Mouse (Mus musculus) large intestine, adult 2 months (tissue): ENCODE measurements around the gene Tacr2. TPM values are rescaled to one million over a fixed set of nuclear protein-coding genes. Genes with fewer than 3 reads are reported as not detected.

Experiments used
- DNase-seq: peaks from one replicate; pipeline ENCODE4 v3.0.0-alpha.2; 2012; ENCODE audit warnings: low read depth, low spot score
- WGBS: fragments of 180-500 bp; shearing (Covaris S2); methylation state at CpG from one replicate; pipeline ENCODE4 v1.1.7; 2018; 5-methylcytosine and 5-hydroxymethylcytosine counted together
- polyA plus RNA-seq: library from polyadenylated mRNA; depleted of rRNA; stranded (reverse); fragments of >200 nt; gene quantifications from 2 replicates; pipeline ENCODE4 v1.2.3, GENCODE M21; 2012

Gene Tacr2
- polyA plus RNA-seq, 1 experiment: 2.5 TPM

DNA sequence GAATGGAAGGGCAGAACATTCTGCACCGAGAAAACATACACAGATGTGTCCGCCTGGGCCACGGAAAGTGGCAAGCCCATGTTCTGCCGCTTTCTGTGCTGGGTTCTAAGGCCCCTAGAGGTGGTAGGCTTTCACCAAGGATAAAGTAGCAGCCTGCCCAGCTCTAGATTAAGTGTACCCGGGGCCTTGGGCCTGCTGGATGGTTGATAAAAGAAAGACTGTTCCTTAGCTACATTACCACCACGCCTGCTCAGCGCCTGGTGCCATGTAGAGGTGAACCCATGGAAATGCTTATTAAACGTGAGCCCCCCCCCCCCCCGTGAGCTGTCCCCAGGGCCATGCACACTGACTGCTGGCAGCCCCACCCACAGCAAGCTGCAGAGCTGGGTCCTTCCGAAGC is 15.0 kb upstream of the Tacr2 start:
- WGBS: 82% methylated on average over 10 of the region's 10 CpGs
- no peak for DNase-seq

DNA sequence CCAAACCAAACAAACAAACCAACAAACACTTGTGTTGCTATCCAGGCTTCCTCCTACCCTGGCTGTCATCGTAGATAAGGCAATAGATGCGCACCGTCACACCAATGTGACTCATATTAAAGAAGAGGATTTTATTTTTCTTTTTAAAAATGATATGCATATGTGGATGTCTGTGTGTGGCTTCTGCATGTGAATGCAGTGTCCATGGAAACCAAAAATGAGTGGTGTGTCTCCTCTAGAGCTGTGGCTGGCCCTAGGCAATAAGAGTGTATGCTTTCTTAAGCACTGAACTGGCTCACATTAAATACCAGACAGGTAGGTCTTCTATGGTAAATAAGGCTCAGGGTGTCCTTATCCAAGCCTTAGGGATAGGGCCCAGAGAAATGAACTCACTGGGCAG is 13.6 kb upstream of the Tacr2 start:
- 98% methylated on average over 3 of the region's 3 CpGs for WGBS
- no peak for DNase-seq

DNA sequence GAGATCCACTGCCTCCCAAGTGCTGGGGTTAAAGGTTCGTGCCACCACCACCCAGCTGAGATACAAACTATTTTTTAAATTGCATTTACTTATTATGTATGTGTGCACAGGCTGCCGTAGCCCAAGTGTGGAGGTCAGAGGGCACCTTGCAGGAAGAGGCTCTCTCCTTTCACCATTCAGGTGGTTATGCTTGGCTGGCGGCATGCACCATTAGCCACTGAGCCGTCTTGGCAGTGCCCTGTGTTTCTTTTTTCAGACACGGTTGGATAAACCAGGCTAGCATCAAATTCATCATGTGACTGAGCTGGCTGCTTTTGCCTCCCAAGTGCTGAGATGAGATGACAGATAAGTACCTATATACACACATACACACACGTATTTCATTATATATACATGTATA is 13.0 kb upstream of the Tacr2 start:
- DNase-seq: no peak
- WGBS: 49% methylated on average over 6 of the region's 6 CpGs

DNA sequence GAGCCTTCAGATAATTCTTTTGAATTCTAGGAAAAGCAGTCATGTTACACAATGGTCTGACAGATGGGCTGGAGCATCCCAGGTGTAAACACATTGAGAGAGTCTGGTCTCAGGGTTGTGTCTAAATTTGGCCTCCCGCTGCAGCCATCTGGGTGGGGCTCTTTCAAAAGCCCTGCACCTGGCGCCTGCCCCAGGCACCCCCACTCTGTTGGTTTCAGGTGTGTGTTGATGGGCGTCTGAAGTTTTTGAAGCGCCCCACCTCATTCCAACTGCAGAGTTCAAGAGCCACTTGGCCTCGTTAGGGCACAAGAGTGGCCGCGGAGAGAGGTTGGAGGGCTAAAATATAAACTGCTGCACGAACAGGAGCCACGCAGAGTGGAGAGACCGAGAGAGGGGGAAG is 9.9 kb upstream of the Tacr2 start:
- 52% methylated on average over 10 of the region's 10 CpGs for WGBS
- DNase-seq: no peak

DNA sequence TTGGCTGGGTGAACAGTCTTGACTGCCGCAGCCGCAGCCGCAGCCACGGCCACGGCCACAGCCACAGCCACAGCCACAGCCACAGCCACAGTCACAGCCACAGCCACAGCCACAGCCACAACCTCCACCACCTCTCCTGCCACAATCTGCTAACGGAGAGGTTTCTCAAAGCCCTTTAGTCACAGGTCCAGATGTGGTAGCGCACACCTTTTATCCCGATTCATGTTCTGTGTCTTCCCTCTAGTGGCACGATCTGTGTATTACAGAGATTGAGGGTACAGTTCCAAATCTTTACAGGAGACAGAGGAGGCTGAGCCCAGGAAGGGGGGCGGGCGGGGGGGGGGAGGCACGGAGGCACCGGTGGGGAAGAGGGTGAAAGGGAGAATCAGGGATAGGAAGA is 9.3 kb upstream of the Tacr2 start:
- DNase-seq: no peak

DNA sequence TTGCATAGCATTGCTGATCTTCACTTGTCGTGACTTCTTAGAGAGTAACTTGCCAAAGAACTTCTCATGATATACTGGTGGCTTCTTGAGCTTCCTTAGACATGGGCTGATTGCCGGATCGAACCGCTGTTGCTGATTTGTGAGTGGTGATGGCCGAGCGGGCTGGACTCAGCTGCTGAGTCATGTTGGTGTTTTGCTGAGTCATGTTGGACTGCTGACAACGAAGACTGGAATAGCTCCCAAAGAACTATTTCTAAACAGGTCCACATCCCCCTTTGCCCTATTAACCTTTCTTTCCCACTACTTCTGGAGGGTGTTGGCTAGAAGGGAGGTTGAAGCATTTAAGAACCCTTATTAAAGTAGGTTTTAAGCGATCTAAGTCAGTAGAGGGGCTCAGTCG is 8.2 kb upstream of the Tacr2 start:
- DNase-seq: no peak
- 89% methylated on average over 9 of the region's 9 CpGs for WGBS

More for the DNA sequence above, 9.3 kb upstream of the Tacr2 start:
- 39% methylated on average over 13 of the region's 13 CpGs for WGBS

DNA sequence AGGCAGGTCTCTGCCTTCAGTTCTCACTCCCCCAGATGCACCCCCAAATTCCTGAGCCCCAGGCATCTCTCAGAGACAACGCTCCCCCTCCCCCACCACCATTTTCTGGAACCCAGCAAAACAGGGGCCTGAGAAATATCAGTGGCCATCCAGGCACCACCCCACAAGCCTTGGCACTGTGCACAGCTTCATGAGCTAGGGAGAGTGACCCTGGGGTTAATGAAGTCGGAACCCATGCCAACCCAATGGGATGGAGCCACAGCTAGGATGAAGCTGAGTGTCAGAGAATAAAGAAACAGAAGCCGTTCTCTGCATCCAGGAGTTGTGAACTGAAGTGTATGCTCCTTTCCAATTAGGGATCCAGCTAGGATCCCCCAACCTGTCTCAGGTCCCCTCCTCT is 5.1 kb upstream of the Tacr2 start:
- WGBS: 87% methylated on average over 3 of the region's 3 CpGs
- DNase-seq: no peak

DNA sequence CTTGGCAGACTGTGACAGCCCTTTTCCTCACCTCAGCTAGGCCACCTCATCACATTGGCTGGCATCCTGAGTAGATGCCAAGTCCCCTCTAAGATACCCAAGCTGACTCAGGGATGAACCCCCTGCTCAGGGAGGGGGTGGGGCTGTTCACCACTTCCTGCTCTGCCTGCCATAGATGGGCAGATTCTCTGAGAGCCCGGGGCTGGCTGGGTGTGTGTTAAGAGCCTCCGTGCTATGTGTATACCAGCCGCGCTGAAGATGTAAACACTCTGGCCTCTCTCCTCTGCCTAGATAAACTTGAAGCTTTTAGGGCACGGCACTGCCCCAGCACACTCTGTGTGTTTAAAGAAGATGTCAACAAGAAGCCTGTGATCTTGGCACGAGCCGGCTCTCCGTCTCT is 4.4 kb upstream of the Tacr2 start:
- WGBS: 9% methylated on average over 8 of the region's 8 CpGs
- DNase-seq: no peak

DNA sequence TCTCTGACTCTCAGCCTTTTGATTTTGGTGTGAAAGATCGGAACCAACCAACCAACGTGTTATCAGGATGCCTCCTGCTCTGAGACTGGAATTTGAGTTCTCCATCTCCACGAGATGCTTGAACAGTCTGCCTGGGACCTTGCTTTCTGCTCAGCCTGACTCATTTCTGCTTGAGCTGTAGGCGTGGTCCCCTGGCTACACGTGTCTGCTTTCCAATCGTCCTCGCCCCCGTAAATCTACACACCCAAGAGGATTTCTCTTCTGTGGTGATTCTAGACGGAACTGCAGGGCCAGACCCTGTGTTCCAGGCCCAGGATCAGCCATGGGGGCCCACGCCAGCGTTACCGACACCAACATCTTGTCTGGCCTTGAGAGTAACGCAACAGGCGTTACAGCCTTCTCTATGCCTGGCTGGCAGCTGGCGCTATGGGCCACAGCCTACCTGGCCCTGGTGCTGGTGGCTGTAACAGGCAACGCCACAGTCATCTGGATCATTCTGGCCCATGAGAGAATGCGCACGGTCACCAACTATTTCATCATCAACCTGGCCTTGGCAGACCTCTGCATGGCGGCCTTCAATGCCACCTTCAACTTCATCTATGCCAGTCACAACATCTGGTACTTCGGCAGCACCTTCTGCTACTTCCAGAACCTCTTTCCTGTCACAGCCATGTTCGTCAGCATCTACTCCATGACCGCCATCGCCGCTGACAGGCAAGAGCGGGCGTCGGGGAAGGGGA is 428 bp downstream of the Tacr2 start:
- 73% methylated on average over 27 of the region's 27 CpGs for WGBS
- DNase-seq: no peak

DNA sequence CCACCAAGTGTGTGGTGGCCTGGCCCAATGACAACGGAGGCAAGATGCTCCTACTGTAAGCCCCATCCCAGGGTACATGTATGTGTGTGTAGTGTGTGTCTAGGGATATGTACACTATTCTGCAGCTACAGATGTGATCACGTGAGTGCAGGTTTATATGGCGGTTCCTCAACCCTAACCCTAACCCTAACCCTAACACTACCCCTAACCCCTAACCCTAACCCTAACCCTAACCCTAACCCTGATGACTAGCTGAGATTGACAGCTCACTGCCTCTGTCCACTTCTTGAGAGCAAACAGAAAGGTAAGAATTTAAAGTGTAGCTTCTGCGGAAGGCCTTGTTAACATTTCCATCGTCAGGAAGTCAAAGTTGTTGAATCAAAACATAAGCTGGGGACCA is 6.1 kb downstream of the Tacr2 start:
- DNase-seq: no peak
- 85% methylated on average over 5 of the region's 5 CpGs for WGBS

DNA sequence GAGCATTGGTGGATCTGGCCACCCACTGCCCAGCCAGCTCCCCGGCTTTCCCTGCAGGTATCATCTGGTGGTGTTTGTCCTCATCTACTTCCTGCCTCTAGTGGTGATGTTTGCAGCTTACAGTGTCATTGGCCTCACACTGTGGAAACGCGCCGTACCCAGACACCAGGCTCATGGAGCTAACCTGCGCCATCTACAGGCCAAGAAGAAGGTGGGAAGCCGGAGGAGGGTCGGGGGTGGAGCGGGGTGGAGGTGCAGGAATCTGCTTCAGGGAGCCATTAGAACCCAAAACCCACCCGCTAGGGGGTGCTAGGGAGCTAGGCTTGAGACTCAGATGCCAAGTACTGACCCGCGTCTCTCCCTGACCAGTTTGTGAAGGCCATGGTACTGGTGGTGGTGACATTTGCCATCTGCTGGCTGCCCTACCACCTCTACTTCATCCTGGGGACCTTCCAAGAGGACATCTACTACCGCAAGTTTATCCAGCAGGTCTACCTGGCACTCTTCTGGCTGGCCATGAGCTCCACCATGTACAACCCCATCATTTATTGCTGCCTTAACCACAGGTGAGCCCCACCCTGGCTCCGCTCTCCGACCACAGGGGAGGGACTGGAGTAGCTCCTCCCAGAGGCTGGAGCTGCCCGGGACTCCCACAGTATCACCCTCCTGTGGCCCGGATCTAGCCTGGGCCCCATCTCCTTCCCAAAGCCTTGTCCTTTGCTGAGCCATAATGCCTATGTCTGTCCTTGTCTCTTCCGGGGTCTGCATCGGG is 9.1 kb downstream of the Tacr2 start:
- DNase-seq: peak; percentile 52

DNA sequence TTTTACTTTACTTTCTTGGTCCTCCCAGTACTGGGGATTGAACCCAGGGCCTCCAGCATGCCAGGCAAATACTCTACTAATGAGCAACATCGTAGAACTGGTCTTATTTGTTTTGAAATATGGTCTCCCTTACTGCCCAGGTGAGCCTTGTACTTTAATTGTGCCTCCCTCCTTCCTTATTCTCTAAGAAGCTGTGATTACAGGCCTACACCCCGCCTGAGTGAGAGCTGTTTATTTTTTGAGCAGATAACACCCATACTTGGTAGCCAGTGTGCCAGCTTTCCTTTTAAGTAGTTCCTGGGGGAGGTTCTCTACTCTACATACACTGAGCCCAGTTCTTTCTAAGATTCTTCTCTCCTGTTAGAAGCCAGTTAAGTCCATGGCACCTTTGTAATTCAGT is 12.1 kb downstream of the Tacr2 start:
- DNase-seq: no peak
- 20% methylated on average over 2 of the region's 2 CpGs for WGBS

More for the DNA sequence above, 9.1 kb downstream of the Tacr2 start:
- 9% methylated on average over 18 of the region's 18 CpGs for WGBS

DNA sequence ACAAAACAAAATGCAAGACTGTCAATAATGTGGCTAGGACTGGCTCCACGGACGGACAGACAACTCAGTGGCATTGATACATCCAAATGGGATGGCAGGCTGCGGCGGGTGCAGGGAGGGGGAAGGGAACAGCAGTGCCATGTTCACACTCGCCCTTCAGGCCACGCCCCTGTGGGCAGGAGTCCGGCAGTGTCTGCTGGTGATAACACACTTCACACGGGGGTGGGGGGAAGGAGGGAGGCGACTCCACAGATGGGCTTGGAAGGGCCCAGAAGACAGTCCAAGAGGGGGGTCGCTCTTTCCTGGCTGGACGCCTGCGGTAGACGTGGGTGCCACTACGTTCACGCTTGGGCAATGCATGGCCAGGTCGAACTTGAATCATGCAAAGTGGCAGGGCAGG is 17.0 kb downstream of the Tacr2 start:
- no peak for DNase-seq
- WGBS: 80% methylated on average over 16 of the region's 16 CpGs

DNA sequence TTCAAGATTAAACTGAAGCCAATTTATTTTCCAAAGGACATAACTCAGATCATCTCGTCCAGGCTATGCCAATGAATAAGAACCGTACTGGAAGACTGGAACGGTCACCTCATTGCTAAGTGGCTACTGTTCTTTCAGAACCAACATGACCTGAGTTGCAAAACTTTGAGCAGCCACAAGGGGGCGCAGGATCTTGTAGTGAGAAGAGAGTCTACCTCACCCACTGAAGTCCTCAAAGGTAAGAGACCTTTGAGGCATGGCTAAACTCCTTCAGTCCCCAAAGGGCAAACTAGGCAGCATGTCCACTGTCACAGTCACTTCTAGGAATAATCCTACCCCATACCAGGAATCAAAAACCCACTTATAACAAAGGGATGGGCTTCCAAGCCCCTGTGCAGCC is 23.0 kb downstream of the Tacr2 start:
- WGBS: 11% methylated on average over 4 of the region's 4 CpGs

DNA sequence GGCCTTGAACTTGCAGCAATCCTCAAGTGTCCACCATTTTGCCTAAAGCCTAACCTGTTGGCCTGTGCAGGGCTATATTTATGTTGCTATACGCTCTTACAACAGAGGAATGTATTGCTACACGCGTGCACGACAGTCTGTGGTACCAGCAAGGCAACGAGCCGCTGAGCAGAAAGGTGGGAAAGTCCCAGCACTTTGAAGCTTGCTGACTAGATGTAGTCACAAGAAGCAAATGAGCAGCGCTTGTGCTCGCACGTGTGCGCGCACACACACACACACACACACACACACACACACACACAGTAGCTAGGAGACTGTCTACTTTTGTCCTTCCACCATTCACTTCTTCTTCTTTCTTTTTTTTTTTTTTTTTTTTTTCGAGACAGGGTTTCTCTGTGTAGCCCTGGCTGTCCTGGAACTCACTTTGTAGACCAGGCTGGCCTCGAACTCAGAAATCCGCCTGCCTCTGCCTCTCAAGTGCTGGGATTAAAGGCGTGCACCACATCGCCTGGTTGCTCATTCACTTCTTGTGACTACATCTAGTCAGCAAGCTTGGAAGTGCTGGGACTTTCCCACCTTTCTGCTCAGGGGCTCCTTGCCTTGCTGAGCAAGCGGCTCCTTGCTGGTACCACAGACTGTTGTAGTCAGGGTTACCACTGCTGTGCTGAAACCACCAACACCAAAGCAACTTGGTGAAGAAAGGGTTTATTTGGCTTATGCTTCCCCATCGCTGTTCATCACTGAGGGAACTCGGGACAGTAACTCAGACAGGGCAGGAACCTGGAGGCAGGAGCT is 25.5 kb downstream of the Tacr2 start:
- DNase-seq: no peak
- WGBS: 94% methylated on average over 18 of the region's 19 CpGs

More for the DNA sequence above, 23.0 kb downstream of the Tacr2 start:
- peak; percentile 67 for DNase-seq

DNA sequence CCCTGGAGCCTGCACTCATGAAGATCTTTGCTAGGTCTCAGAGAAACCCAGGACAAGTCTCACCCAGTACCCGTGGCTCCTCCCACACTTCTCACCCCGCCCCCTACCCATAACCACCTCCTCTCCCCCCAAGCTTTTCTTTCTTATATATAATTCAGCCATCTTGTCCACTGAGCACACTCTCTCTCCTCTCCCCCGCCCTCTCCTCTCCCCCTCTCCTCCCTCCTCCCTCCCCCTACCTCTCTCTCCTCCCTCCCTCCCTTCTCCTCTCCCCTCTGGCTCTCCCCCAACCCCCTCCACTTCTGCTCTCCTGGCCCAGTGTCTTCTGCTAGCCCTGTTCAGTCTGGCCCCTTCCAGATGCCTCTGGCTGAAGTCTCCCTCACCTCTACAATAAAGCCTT is 26.8 kb downstream of the Tacr2 start:
- 61% methylated on average over 3 of the region's 3 CpGs for WGBS

DNA sequence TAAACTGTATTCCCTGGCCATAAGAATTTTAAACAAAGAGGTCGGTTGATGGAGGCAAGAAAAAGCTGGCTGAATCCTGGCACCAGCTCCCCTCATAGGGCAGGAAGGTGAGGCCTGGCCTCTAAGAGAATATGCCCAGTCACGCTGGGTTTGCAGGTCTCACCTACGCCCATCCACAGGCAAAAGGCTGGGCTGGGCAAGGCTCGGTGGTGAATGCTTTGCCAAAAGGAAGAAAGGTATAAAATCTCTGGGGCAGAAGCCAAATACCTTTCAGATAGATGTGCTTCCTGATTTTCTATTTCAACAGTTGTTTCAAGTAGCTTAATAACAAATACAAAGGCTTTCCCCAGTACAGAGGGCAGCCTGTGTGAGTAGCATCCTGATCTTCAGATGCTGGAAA is 27.4 kb downstream of the Tacr2 start:
- peak; percentile 42 for DNase-seq
- WGBS: 20% methylated on average over 4 of the region's 4 CpGs

More for the DNA sequence above, 26.8 kb downstream of the Tacr2 start:
- no peak for DNase-seq

DNA sequence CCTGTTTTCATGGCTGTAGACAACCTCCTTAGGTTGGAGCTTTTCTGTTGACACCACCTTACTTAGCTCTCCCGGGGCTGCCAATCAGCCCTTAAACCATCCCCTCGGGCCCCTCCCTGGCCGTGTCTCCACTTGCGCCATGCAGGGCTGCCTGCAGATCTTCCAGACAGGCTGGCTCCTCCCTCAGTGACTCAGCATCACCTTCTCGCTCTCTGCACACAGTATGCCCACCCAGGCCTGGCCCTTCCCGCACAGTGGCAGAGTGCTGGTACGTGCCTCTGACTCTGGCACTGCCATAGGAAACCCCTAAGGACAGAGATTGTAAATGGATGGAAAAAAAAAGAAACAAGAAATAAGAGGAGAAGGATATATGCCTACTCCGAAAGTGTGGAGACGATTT is 30.5 kb downstream of the Tacr2 start:
- WGBS: 72% methylated on average over 9 of the region's 9 CpGs
- DNase-seq: no peak

DNA sequence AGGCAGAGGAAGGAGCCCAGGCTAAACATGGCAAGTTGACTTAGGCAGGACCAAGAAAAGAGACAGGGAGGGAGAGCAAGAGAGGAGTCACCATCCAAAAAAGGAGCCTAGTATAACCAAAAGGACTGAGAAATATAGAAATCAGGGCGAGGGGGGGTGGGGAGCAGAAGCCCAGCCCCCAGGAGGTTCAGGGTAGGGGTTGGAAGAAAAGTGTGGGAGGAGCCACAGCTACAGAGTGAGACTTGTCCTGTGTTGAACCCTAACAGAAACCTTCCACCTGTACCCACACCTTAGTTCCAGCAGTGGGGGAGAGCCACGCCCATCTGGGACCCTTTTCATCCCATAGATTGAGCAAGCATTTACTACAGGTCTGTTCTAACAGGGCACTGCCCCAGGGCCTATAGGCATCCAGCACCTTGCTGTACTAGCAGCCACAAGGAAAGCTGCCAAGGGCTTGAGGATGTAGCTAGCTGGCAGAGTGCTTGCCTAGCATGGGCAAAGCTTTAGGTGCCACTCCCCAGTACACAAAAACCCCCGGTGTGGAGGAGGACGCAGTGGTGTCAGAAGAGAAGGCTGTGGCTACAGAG is 31.1 kb downstream of the Tacr2 start:
- 63% methylated on average over 4 of the region's 4 CpGs for WGBS

DNA sequence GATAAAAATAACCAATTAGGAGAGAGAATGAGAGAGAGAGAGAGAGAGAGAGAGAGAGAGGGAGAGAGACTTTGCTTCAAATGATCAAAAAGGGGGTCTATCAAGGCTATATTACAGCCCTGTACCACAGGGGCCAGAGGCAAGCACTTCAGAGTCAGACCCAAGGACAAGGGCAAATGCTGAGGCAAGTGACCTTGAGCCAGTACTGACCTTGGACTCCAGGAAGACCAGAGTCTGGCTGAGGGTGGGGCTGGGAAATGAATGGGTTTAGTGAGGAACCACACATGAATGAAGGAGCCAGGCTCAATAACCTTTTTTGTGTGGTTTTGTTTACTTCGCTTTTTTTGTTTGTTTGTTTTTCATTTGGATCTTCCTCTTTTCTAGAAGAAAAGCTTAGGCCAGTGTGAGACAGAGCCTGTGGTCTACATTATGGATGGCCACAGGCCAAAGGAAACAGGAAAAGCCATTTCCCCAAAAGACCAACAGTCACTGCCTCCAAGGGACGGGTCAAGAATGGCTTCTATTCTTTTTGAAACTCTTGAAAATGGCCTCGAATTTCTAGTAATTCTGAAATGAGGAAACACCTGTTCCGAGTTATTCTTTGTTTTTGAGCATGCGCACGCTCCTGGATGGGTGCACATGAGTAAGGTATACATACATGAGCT is 35.4 kb downstream of the Tacr2 start:
- DNase-seq: no peak
- 70% methylated on average over 6 of the region's 6 CpGs for WGBS

More for the DNA sequence above, 31.1 kb downstream of the Tacr2 start:
- DNase-seq: no peak
